Mouse (Mus musculus) urinary bladder, postnatal 10 days (tissue): Measurements from ENCODE around the gene Sft2d1.
A peak's percentile ranks its signal among the peaks of the same experiment; 100 is the strongest.
"Not testable (repeated sequence)": the region's sequence is repeated elsewhere in the genome, so short reads cannot be mapped to it uniquely, and the experiment has no call there.

ENCODE experiments used
- DNase-seq: peaks from one replicate; pipeline ENCODE4 v3.0.0; 2022; ENCODE audit warnings: low spot score

Gene Sft2d1

DNA sequence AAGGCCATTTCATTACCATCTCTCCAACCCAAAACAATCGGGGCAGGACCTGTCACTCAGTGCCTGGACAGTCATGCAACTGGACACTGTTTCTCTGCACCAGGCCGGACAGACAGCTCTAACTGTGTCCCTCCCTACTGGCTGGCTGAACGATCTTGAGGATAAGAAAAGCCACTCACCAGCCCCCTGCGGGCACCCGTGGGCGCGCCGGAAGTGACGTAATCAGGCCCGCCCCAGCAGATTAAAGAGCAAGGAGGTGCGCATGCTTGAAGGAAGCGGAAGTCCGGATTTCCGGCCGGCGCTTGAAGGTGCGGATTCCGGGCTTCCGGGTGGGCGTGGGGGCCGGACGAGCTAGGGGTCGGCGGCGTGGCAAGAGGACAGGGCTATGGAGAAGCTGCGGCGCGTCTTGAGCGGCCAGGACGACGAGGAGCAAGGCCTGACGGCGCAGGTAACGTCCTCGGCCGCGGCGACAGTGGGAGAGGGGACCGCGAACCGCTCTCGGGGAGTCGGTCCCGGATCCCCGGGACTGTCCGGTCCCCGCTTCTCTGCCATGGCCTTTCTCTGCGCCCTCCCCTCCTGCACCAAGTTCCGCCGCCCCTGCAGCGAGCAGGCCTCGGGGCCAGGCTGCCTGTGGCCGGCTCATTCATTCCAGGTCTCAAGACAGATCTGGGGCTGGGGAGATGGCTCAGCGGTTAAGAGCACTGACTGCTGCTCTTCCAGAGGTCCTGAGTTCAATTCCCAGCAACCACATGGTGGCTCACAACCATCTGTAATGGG lies at the start of gene Sft2d1:
Gene Sft2d1, plus strand, starts transcription at position 265 of the 777 bp plus-strand sequence.
- DNase-seq, result peak; percentile 82

- not testable (repeated sequence) for DNase-seq
Observed at GRCm38 (mm10) chr17:8264638-8265037, 46.3 kb upstream of the Sft2d1 start.

DNA sequence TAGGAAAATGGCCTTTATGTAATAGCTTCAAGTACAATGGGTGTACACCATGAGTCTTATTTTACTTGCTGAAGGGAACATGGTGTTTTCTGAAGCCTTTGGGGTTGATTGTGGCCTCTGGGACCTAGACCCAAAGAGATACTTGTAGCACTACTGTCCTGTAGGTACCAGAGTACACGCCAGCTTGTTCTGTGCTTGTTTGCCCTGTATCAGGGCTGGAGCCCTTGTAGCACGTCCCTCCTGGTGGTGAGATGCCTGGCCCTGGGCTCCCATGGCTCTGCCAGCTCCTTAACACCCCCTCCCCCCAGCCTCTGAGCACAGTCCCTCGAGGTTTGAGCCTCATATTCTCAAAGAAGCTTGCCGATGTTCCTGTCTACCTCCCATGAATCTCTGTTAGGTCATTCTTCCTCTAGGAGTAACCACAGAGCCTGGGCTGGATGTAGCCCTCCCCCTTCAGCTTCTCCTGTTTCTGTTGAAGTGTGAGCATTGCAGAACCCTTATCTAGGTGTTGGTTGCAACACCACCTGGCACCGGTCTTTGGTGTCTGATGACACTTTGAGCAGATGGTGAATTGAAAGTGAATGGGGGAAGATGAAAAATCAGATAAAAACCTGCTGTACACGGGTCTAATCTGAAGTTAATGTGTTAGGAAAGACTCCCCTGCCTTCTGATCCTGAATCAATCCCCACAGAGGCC lies 38.7 kb upstream of the Sft2d1 start:
- no peak for DNase-seq

DNA sequence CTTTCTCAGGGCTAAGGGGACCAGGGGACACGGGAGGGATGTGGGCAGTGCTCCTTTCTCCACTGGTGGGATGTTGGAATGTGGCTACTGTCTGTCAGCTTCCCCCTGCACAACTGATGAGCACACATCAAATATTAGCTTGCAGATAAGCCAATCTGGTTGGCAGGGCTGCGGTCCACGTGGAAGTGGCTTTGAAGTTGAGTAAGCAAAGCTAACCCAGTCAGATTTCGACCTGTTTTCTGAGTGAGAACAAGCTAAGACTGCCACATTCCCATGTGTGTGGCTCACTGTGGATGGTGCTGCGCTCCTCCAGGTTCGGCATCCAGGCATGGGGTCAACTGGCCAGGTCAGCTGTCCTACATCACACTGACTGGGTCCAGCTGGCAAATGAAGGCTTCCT lies 38.0 kb upstream of the Sft2d1 start:
- DNase-seq, result no peak

- DNase-seq, result no peak
Observed at GRCm38 (mm10) chr17:8276071-8276470, 34.8 kb upstream of the Sft2d1 start.

DNA sequence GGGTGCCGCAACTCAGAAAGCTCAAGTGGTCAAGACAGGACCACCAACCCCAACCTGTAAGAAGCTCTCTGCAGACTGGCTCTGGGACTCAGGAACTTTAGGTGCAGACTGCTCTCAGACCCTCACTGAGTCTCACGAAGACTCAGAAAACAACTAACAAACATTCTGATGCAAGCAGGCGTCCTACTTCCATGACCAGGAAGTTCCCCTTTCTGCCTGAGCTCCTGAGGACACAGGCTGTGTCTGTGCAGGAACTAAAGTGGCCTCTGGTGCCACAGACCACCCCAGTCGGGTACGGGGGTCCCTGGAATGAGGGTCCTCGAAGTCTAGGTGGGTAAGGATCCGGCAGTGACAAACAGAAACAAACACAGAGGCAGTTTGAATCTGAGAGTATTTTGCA lies 34.2 kb upstream of the Sft2d1 start:
- DNase-seq, result no peak

GRCm38 (mm10) chr17:8277266-8277665 lies 33.6 kb upstream of the Sft2d1 start:
- DNase-seq, result no peak

GRCm38 (mm10) chr17:8278356-8278755 lies 32.5 kb upstream of the Sft2d1 start:
- no peak for DNase-seq

DNA sequence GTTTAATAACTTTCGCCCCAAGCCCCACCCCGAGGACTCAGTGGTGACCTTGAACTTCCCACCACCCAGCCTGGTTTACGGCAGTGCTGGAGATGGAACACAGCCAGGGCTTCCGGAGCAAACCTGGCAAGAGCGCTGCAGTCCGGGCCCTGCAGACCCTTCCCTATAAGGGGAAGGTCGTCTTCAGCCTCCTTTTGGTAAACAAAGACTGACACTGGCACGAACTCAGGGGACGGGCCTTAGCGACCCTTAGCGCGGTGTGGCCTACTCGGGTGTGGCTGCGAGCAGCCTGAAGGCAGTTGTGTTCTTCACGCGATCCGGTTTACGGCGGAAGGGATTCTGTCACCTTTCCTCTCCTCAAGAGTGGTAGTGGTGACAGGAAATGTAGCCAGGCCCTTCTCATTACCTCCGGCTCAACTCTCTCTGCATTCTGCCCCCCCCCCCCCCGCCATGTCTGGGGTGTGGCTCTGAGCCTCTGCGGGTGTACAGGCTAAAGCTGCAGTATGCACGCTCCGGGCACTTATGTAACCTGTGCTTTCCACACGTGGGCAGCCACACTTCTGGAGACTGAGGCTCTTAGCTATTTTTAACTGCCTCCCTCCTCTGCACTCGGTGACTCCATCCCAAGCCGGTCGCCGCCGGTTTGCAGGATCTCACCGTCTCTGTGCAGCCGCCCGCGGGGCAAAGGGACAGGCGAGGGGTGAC lies 27.9 kb upstream of the Sft2d1 start, which contains the start of gene Mpc1:
Gene Mpc1, plus strand, starts transcription at position 84 of the 705 bp plus-strand sequence.
- DNase-seq, result no peak

DNA sequence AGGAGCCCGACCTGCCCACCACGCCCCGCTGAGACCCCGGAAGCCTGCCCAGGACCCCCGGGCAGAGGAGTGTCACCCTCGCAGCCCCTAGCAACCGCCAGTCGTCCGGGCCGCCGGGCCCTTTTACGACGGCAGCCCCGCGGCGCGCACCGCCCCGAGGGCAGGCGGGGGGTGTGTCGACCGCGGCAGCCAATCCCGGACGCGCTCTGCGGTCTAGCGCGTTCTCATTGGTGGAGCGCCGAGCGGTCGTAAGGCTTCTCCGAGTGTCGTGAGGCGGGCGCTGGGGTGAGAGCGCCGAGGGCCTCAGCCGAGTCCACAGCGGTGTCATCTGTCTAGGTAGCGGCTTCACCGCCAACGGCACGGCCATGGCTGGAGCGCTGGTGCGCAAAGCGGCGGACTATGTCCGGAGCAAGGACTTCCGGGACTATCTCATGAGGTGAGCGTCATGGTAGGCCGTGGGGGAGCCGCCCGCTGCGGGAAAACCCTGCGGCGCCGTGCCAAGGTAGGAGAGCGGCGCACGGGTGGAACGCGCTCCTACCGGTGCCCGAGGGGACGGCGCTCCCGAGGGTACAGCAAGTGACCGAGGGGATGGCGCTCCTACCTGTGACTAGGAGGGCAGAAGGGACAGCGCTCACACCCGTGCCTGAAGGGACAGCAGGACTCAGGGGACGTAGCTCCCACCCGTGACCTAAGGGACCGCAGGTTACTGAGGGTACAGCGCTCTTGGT lies 27.2 kb upstream of the Sft2d1 start:
- peak; percentile 89 for DNase-seq

DNA sequence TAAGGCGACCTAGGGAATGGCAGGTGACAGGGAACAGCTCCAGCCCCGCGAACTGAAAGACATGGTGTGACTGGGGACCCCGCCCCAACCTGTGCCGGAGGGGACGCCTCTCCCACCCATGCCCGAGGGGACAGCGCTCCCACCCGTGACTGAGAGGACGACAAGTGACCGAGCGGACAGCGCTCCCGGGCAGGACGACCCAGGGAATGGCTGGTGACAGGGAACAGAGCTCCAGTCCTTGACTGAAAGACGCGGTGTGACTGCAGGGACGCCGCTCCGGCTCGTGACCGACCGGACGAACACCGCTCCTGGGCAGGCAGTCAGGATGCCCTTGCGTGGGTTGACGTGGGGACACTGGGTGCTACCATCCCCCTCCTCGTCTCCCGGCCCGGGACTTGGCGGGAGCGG lies 26.6 kb upstream of the Sft2d1 start:
- DNase-seq, result no peak

- DNase-seq, result no peak
Observed at GRCm38 (mm10) chr17:8285056-8285455, 25.8 kb upstream of the Sft2d1 start.

DNA sequence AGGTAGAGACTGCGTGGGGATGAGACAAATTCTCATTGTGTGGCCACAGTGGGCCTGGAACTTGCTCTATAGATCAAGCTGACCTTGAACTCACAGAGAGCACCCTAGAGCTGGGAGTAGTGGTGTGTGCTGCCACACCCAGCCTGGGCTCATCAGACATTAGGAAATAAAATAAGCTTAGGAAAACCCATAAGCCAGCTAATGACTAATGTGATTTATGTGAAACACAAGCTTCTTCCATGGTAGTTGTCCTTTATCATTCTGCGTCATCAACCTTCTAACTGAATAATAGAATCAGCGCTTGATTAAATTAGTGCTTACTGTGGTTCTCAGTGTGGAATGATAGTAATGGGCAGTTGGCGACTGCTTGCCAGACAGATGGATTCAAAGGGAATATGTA lies 23.9 kb upstream of the Sft2d1 start:
- DNase-seq, result no peak

- no peak for DNase-seq
Observed at GRCm38 (mm10) chr17:8289993-8290679, 20.8 kb upstream of the Sft2d1 start.

- no peak for DNase-seq
Observed at GRCm38 (mm10) chr17:8290736-8291135, 20.2 kb upstream of the Sft2d1 start.

GRCm38 (mm10) chr17:8295825-8296224 lies 15.1 kb upstream of the Sft2d1 start:
- DNase-seq, result no peak

- DNase-seq, result no peak
Observed at GRCm38 (mm10) chr17:8296313-8296844, 14.5 kb upstream of the Sft2d1 start.

GRCm38 (mm10) chr17:8297746-8298145 lies 13.2 kb upstream of the Sft2d1 start:
- DNase-seq, result no peak

- DNase-seq, result no peak
Observed at GRCm38 (mm10) chr17:8298281-8298680, 12.6 kb upstream of the Sft2d1 start.

DNA sequence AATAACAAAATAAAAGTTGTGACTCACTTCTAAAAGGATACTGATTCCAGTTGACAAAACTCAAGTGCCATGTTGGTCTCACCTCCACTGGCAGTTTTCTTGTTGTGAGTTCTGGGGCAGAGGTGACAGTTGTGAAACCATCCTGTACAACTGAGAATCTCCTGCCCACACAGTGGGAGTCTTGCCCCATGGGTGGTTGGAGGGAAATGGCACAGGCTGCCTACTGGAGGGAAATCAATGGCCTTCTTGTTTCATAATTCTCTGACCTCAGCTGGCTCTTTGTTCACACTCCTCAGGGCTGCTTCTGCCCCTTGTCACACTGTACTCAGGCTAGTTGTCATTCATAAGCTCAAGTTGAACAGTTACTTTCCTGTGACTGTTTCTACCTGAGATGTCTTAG lies 11.4 kb upstream of the Sft2d1 start:
- no peak for DNase-seq

DNA sequence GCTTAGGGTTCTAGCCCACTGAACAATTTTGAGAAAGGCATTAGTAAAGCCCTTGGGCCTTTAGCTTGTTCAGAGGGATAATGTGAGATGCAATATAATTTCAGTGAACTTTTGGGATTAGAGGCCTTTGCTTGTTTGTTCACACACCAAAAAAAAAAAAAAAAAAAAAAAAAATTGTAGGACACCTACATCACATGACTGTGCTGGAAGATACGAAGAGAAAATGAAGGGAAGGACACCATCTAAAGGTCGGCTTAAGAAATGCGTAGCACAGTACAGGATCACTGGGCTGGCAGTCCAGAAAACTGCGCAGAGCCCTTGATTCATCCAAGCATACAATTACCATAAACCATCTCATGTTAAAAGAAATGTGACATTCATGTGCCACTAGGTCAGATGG lies 9.4 kb upstream of the Sft2d1 start:
- DNase-seq, result no peak
